In the genomic region with DNA sequence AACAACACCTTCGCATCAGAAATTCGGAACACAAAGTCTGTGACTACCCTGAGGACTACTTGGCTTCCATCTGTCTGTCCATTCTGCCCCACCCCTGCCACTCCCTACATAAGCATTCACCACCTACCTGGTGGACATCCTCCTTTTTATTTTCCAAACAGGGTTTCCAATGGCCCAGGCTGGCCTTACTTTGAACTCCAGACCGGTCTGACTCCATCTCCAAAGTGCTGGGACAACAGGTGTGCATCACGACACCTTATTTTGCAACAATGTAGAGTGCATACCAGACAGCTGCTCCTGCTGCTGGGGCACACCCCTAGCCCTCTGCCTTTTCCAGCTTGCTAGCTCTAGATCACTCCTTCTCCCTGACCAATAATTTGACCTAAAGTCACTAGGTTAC, we compare ENCODE assay signal across 13 mouse cellular contexts.
"Had no signal": no experiment of that assay in that cellular context is flagged by ENCODE, and none has a peak within 500 bp of the region (broad histone marks: within the 10 kb centered on the region; RNA-seq: fewer than 3 reads in every experiment).

No protein-coding gene starts in this region.

- H3K36me3 ChIP-seq: limb, embryonic 12.5 days; lung, embryonic 15.5 days had no signal

- H3K4me2 ChIP-seq: limb, embryonic 12.5 days; lung, embryonic 15.5 days; midbrain, embryonic 13.5 days had no signal

- H3K9me3 ChIP-seq: limb, embryonic 12.5 days; lung, embryonic 15.5 days; midbrain, embryonic 13.5 days had no signal

- H3K9ac ChIP-seq: limb, embryonic 12.5 days; lung, embryonic 15.5 days; midbrain, embryonic 13.5 days had no signal

- H3K4me1 ChIP-seq: limb, embryonic 12.5 days had no signal

- DNase-seq: kidney, adult 18-20 months; kidney, postnatal 10 days; kidney, postnatal 4 days; lung, postnatal 36 days; right cerebral cortex, adult 18-20 months; right cerebral cortex, postnatal 25 days; thymus, adult 2 months; thymus, postnatal 36 days had no signal

- H3K27ac ChIP-seq: layer of hippocampus, adult 2 months; limb, embryonic 12.5 days; midbrain, embryonic 13.5 days; stomach, postnatal 0 days had no signal

- H3K4me3 ChIP-seq: layer of hippocampus, adult 2 months; limb, embryonic 12.5 days; lung, embryonic 15.5 days; midbrain, embryonic 13.5 days had no signal

- ATAC-seq: midbrain, embryonic 13.5 days had no signal
